Mouse (Mus musculus) brain, adult 2 months (tissue): ENCODE measurements around the gene Slc9a3.

Experiments
- DNase-seq: peaks from one replicate; pipeline ENCODE4 v3.0.0; 2011; ENCODE audit warnings: low read depth, low spot score

The Slc9a3 gene

DNA sequence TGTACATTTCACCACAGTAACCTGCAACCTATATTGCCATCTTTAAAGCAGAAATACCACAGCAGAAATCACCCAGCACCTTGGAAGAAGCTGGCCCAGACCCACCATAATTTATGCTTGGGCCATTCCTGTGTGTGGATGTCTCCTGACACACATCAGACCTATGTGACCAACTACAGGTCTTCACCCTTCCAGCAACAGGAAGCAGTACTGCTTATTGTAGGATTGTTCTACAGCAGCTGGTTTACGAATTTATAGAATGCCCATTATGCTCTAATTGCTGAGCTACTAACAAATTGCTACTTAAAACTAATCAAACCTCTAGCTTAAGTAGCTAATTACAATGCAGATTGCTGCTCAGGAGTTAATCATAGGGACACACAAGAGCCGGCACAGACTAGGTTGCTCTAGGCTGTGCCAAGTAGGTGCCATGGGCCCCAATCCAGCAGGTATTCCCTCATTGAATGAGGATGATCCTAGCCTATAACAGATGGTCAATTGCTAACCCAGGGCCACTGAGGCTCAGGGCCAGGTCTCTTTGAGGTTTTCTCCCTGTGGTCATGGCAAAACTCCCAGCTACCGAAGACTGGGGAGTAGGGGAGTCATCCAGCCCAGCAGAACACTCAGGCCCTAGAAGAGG lies 24.8 kb downstream of the Slc9a3 start:
- DNase-seq = peak; percentile 71

- no peak for DNase-seq
Observed at GRCm38 (mm10) chr13:74147327-74147726, 26.1 kb downstream of the Slc9a3 start.

GRCm38 (mm10) chr13:74166348-74167056 lies 45.2 kb downstream of the Slc9a3 start:
- peak; percentile 61 for DNase-seq

GRCm38 (mm10) chr13:74167057-74167413 lies 45.8 kb downstream of the Slc9a3 start:
- DNase-seq = no peak

GRCm38 (mm10) chr13:74167492-74167891 lies 46.2 kb downstream of the Slc9a3 start:
- no peak for DNase-seq

DNA sequence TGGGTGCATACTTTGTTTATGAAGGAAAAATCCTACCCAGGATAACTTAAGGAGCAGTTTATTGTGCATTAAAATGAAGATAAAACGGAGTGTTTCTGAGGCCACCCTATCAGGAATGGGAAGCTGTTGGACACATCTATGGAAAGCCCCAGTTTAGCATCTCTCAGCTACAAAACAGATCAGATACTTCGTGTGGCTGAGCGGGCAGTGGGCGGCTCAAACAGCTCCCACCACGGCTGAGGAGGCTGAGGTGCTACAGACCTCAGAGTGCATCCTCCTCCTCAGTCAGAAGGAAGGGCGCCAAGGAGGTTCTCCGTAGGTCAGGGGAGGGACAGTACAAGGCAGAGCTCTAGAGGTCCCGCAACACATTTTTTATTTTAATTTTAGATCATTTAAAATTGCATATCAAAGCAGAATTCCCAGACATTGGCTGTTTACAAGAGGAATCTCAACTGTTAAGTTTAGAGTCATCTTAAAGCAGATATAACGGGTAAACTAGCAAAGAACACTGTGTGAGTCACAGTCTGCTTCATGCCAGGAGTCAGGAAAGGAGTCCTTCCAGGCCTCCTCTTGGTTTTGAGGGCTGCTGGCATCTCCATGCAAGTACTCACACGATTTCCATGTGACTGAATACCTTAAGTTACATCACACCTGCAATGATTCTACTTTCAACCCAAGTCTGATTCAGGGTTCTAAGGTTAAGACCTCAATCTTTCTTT lies 48.3 kb downstream of the Slc9a3 start:
- DNase-seq = peak; percentile 61

DNA sequence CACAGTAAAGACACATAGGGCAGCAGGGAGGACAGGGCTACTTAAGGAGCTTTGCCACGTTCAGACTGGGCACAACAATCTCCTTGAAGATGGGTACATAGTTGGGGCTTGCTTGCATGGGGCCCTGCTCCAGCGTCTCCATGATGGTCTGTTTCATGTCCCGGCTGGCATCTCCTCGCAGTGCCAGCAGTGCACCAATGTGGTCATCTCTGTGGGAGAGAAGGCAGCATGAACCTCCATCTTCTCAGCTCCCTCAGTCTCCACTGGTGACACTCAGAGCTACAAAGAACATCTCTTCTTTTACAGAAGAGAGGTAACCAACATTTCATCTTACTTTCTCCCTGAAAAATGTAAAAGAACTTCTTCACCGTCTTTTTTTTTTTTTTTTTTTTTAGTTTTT lies 50.8 kb downstream of the Slc9a3 start:
- no peak for DNase-seq

DNA sequence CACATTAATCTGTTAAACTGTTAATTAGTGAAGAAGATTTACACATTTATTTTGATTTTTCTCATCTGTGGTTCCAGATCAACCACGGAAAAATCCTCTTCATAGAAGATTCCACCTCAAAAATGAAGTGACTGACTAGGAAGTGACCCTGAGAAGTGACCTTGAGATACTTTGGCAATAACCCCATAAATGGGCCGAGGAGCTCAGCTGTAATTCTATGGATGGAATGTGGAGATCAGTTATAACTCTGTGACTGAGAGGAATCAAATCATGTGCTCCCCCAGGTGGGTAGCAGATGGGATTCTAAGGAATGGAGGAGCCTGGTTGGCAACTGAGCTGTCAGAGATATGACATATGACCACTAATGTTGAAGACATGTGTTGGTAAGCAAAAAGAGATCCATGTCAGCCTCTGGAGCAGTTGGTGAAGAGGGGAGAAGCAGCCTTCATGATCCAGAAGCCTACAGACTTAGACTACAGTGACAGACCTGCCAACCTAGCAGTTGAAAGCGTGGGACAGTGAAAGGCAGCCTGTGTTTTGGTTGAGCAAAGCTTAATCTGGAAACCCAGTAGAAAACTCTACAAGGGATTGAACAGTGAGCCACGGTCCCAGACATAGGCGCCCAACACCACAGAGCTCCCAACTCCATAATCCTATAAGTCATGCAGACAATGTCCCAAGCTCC lies 61.9 kb downstream of the Slc9a3 start:
- DNase-seq = peak; percentile 41

DNA sequence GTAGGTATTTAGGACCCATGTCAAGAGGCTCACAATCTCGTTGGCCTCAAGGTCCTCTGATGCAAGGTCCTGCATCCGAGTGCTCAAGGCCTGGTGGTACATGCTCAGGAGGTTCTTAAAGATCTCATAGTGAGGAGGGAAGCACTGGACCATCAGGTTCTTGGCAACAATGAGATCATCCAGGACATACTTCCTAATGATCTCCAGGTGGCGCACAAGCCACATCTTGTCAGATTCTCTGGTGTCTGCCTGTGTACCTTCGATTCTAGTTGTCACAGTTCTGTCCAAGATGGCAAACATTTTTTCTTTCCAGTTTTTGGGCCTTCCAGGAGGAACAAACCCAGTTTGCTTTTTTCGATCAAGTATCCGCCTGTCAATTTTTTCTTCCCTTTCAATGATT lies 71.4 kb downstream of the Slc9a3 start:
- peak; percentile 41 for DNase-seq

- DNase-seq = no peak
Observed at GRCm38 (mm10) chr13:74196451-74196850, 75.2 kb downstream of the Slc9a3 start.

GRCm38 (mm10) chr13:74208317-74208985 lies 87.2 kb downstream of the Slc9a3 start, which contains the start of gene Exoc3:
Gene Exoc3 (minus strand): TSS chr13:74208732.
- peak; percentile 96 for DNase-seq

DNA sequence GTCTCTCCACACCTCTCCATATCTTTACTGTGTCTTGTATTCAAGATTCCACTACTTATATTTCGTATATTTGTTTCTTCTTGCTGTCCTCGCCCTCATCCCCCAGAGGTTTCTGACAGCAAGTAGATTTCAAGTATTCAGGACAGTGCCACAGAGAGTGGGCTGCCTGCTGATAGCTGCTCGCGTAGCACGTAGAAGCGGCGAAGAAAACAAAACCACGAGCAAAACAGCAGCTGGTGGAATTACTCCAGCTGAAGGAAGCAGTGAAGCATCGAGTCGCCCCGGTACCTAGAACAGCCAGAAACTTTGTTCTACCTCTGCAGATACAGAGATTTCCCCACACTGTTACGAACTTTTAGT lies 87.7 kb downstream of the Slc9a3 start:
- DNase-seq = peak; percentile 59

DNA sequence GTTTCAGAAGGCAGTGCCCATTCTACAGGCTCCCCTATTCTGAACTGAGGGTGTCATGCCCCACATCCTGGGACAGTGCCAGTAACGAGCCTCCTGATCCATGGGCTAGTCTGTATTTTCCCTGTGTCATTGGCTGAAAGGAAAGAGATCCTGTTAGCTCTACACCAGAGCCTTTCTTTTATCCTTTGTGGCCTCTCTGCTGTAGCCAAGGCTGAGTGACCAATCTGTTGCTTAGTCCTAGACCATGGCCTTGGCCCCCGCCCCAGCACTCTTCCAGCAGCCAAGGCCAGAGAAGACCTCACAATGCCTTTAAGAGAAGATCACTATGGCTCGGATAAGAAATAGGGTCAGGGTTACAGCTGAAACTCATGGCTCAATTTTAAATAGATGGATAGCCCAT lies 97.2 kb downstream of the Slc9a3 start:
- no peak for DNase-seq
